Mouse (Mus musculus) small intestine, adult 2 months (tissue): ENCODE data around the gene Gm45837. TPM values are rescaled to one million over a fixed set of nuclear protein-coding genes. Genes with fewer than 3 reads are reported as not detected.

Source experiments
- H3K27ac ChIP-seq: fragments of 200-500 bp; 2 replicates; pipeline ENCODE4 v1.5.1; 2012; ENCODE audit warnings: low read depth, low read length, control low read depth, inconsistent platforms; ENCODE audit not compliant: insufficient read depth
- H3K27me3 ChIP-seq: fragments of 200-500 bp; 2 replicates; pipeline ENCODE4 v1.6.1; 2012; ENCODE audit warnings: mild to moderate bottlenecking, moderate library complexity, low read length, inconsistent platforms; ENCODE audit not compliant: control insufficient read depth, insufficient read depth
- H3K36me3 ChIP-seq: fragments of 200-500 bp; 2 replicates; pipeline ENCODE4 v1.6.1; 2012; ENCODE audit warnings: mild to moderate bottlenecking, low read length, control low read depth, inconsistent platforms; ENCODE audit not compliant: control insufficient read depth, insufficient read depth
- H3K4me1 ChIP-seq: fragments of 200-500 bp; 2 replicates; pipeline ENCODE4 v1.6.1; 2012; ENCODE audit warnings: low read length, inconsistent platforms, mixed read lengths; ENCODE audit not compliant: control insufficient read depth, insufficient read depth, insufficient read length
- H3K4me3 ChIP-seq: fragments of 200-500 bp; 2 replicates; pipeline ENCODE4 v1.5.1; 2012; ENCODE audit warnings: low read depth, mild to moderate bottlenecking, control low read depth, inconsistent platforms, low read length, moderate library complexity
- CTCF ChIP-seq: fragments of 200-500 bp; IDR thresholded peaks from 2 replicates; pipeline ENCODE4 v1.5.1; 2012; ENCODE audit warnings: low read depth, mild to moderate bottlenecking, control low read depth, inconsistent platforms, low read length, moderate library complexity, mixed read lengths; ENCODE audit not compliant: insufficient replicate concordance, insufficient read length; ENCODE audit errors: extremely low read depth
- POLR2A ChIP-seq: fragments of 200-500 bp; IDR thresholded peaks from 2 replicates; pipeline ENCODE4 v1.6.1; 2012; ENCODE audit warnings: low read depth, mild to moderate bottlenecking, control low read depth, inconsistent platforms, low read length, moderate library complexity
- WGBS: fragments of 180-500 bp; shearing (Covaris S2); methylation state at CpG from one replicate; pipeline ENCODE4 v1.1.7; 2018; 5-methylcytosine and 5-hydroxymethylcytosine counted together
- polyA plus RNA-seq: library from polyadenylated mRNA; depleted of rRNA; stranded (reverse); fragments of >200 nt; gene quantifications from 2 replicates; pipeline ENCODE4 v1.2.3, GENCODE M21; 2012

Gm45837 gene
- polyA plus RNA-seq, 1 experiment = 0.51 TPM

DNA sequence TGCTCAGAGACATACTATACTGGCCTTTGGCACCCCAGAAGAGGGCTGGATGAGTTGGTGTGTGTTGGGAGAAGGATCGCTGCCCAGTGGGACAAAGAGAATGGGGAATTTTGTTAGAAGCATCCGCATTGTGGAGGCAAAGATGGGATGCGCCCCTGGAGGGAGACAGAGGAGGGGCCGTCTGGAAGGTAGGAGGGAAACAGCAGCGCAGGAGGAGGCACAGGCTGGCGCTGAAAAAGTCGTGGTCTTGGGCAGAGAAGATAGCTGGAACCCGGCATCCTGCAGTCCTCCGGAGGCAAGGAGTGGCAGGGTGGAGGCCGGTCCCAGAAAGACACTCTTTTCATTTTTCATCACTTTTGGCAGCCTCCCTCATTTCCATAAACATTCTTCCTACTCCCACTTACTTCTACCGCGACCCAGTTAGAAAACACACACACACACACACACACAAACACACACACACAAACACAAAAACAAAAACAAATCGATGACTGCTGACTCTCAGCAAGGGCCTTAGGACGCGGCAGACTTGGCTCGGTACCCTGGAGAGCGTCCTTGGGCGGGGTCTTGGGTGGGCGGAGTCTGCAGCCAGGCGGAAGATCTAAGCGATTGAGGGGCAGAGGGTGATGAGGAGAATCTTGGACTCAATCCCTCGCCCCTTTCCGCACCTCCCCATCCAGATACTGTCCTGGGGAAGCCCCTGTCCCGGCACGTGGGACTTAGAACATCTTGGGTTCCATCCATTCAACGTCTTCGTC lies 8.5 kb downstream of the Gm45837 start:
- TF ChIP-seq POLR2A = no peak
- no peak for TF ChIP-seq CTCF
- Histone ChIP-seq H3K4me3 (no peak overlapping the region), H3K27ac (no peak overlapping the region), H3K27me3 (no peaks in the 10 kb centered on the region), H3K36me3 (no peaks in the 10 kb centered on the region; the same call in 1 of the 2 replicates), H3K4me1 (no peaks in the 10 kb centered on the region; the same call in 1 of the 2 replicates)
- WGBS = 5% methylated on average over 27 of the region's 27 CpGs

DNA sequence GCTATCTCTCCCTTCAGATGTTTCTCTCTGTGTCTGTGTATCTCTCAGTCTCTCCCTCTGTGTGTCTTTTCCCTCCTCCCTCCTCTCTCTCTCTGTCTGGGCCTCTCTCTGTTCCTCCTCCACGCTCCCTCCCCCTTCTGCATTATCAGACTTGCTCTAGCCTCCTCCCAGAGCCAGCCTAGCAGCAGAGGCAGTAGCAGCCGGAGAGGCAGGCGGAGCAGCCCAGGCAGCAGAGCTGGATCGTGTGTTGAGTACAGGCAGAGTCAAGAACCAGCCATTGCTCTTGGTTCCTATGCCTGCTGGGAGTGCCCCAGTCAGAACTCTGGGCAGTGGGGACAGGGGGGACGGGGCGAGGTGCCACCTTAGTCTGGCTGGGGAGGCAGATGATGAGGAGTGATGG lies 10.8 kb downstream of the Gm45837 start, which contains the start of gene Pde2a:
TSS of gene Pde2a (plus strand) at position 163 of the 400 bp plus-strand sequence.
- whole genome bisulfite sequencing = 28% methylated on average over 6 of the region's 6 CpGs
- no peaks in the 10 kb centered on the region; the same call in 1 of the 2 replicates for H3K4me1 ChIP-seq
- TF ChIP-seq CTCF = no peak
- no peak for TF ChIP-seq POLR2A
- H3K36me3 ChIP-seq = no peaks in the 10 kb centered on the region
- no peak within 1 kb of the TSS for H3K27ac ChIP-seq
- no peak within 1 kb of the TSS for H3K4me3 ChIP-seq
- H3K27me3 ChIP-seq = no peaks in the 10 kb centered on the region

DNA sequence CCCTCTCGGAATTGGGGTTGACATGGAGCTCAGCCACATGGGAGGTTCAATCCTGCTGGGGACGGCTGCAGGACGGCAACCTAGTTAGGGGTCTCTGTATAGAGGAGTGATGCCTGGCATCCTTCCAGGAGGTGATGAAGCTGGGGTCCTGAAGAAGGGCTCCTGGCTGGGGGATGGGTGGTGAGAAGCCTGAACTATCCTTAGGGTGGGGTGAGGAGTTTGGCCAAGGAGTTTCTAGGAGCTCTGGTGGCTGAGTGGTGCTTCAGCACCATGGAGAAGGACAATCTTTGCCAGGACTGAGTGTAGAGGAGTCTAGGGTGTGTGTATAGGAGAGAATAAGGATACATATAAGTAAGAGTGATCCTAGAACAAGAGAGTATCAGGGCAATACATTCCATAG lies 11.4 kb downstream of the Gm45837 start:
- no peaks in the 10 kb centered on the region for H3K36me3 ChIP-seq
- H3K4me1 ChIP-seq = no peaks in the 10 kb centered on the region; the same call in 1 of the 2 replicates
- 57% methylated on average over 3 of the region's 3 CpGs for WGBS
- no peaks in the 10 kb centered on the region for H3K27me3 ChIP-seq
- H3K4me3 ChIP-seq = no peak overlapping the region
- no peak for TF ChIP-seq CTCF
- no peak for TF ChIP-seq POLR2A
- no peak overlapping the region for H3K27ac ChIP-seq

DNA sequence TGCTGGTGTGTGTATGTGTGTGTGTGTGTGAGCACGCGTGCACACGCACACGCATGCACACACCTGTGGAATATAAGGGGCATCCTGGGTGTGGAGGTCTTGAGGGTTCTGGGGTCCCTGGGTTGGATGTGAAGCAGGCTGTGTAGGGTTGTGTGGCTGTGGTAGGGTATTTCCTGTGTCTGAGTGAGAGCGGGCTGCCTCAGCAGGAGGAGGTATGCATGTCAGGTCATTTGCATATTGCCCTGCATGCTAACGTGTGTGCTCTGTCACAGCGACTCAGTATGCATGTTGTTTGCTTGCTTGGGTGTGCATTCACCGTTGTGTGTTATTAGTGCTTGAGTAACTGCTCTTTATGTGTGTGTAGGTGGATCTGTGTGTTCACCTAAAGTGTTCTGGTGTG lies 12.0 kb downstream of the Gm45837 start:
- no peaks in the 10 kb centered on the region; the same call in 1 of the 2 replicates for H3K4me1 ChIP-seq
- no peaks in the 10 kb centered on the region for H3K27me3 ChIP-seq
- WGBS = 80% methylated on average over 8 of the region's 8 CpGs
- no peaks in the 10 kb centered on the region for H3K36me3 ChIP-seq
- TF ChIP-seq POLR2A (no peak), CTCF (no peak)
- H3K27ac ChIP-seq = no peak overlapping the region
- H3K4me3 ChIP-seq = no peak overlapping the region

DNA sequence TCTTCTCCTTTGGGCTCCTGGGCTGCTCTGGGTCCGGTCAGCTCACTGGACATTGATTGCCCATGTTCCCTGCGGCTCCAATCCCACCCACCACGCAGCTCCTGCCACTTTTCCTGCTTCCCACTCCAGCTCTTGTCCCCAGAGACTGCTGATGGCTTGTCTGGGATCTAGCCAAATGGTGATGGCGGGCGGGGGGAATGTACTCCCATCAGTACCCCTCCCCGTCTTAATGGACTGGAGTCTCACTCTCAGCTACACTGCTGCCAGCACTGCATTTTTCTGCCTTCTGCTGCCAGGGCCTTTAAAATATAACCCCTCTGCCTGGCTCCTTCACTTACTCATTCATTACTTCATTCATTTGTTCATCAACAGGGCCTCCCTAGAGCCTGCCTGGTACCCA lies 13.3 kb downstream of the Gm45837 start:
- H3K36me3 ChIP-seq = no peaks in the 10 kb centered on the region
- H3K27ac ChIP-seq = no peak overlapping the region
- TF ChIP-seq CTCF = no peak
- no peak for TF ChIP-seq POLR2A
- H3K4me3 ChIP-seq = no peak overlapping the region
- no peaks in the 10 kb centered on the region; the same call in 1 of the 2 replicates for H3K4me1 ChIP-seq
- 64% methylated on average over 6 of the region's 6 CpGs for WGBS
- no peaks in the 10 kb centered on the region for H3K27me3 ChIP-seq

DNA sequence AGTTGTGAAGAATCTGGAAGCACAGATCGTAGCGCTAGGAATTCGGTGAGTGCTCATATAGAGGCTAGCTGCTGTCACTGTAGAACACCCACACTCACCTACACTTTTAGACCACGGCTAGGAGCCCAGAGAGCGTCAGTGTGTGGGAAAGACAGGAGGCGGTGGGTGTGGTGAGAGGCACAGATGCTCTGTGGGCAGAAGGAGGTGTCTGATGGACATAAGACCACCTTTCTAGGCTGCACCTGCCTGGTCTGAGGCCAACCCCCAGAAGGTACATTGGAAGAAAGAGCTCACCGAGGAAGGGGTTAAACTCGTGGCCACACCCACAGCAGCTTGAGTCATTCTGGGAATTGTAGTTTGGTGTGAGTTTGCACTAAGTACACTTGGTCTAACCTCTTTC lies 16.0 kb downstream of the Gm45837 start:
- WGBS = 62% methylated on average over 8 of the region's 8 CpGs
- TF ChIP-seq CTCF (no peak), POLR2A (no peak)
- Histone ChIP-seq H3K4me1 (no peaks in the 10 kb centered on the region), H3K36me3 (no peaks in the 10 kb centered on the region), H3K4me3 (no peak overlapping the region), H3K27ac (no peak overlapping the region), H3K27me3 (no peaks in the 10 kb centered on the region)

DNA sequence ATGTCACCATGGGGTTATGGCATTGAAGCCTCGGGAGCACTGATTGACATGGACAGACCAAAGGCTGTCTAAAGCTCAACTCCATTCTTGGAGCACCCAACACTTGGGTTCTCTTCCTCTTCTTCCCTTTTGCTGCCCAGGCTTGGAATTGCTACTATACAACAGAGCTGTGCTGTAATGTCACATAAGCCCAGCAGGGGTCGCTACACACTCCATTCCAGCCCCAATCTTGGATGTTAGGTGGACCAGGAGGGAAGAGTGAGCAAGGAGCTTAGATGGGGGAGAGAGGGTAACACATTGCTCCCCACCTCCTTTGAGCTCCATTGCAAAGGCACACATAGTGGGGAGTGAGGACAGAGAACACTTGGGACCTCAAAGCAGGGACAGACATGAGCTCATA lies 17.1 kb downstream of the Gm45837 start:
- TF ChIP-seq CTCF (peak; percentile 82; the same call in 1 of the 2 replicates), POLR2A (no peak)
- H3K36me3 ChIP-seq = no peaks in the 10 kb centered on the region

More for the DNA sequence above, 17.1 kb downstream of the Gm45837 start:
- 11% methylated on average over 2 of the region's 2 CpGs for WGBS
- no peaks in the 10 kb centered on the region for H3K27me3 ChIP-seq
- no peak overlapping the region for H3K4me3 ChIP-seq
- H3K4me1 ChIP-seq = no peaks in the 10 kb centered on the region
- no peak overlapping the region for H3K27ac ChIP-seq
